Mouse (Mus musculus) midbrain, embryonic 15.5 days (tissue): ENCODE measurements around the gene Gm9945. TPM values are rescaled to one million over a fixed set of nuclear protein-coding genes. Genes with fewer than 3 reads are reported as not detected.

Experiments
- ATAC-seq: fragments of 200-750 bp; cut with Nextera tagmentation; replicated peaks from 2 replicates; pipeline ENCODE4 v1.8.0; 2017; ENCODE audit warnings: moderate TSS enrichment
- H3K27ac ChIP-seq: fragments of 300-500 bp; sonication (generic); 2 replicates; pipeline ENCODE4 v1.5.1; 2015; ENCODE audit warnings: mild to moderate bottlenecking, inconsistent platforms
- H3K27me3 ChIP-seq: fragments of 300-500 bp; sonication (generic); replicated peaks from 2 replicates; pipeline ENCODE4 v1.6.1; 2015; ENCODE audit warnings: inconsistent platforms
- H3K36me3 ChIP-seq: fragments of 300-500 bp; sonication (generic); replicated peaks from 2 replicates; pipeline ENCODE4 v1.6.1; 2015; ENCODE audit warnings: inconsistent platforms
- H3K4me1 ChIP-seq: fragments of 300-500 bp; sonication (generic); 2 replicates; pipeline ENCODE4 v1.6.1; 2015; ENCODE audit warnings: inconsistent platforms
- H3K4me2 ChIP-seq: fragments of 300-500 bp; sonication (generic); 2 replicates; pipeline ENCODE4 v1.6.1; 2015; ENCODE audit warnings: inconsistent platforms, mild to moderate bottlenecking, moderate library complexity
- H3K4me3 ChIP-seq: fragments of 300-500 bp; sonication (generic); 2 replicates; pipeline ENCODE4 v1.5.1; 2015; ENCODE audit warnings: mild to moderate bottlenecking, inconsistent platforms
- H3K9ac ChIP-seq: fragments of 300-500 bp; sonication (generic); 2 replicates; pipeline ENCODE4 v1.6.1; 2015; ENCODE audit warnings: mild to moderate bottlenecking, inconsistent platforms
- H3K9me3 ChIP-seq: fragments of 300-500 bp; sonication (generic); 2 replicates; pipeline ENCODE4 v1.6.1; 2016; ENCODE audit warnings: inconsistent platforms
- WGBS: fragments of 180-500 bp; shearing (Covaris S2); methylation state at CpG from one replicate; pipeline ENCODE4 v1.1.7; 2015; ENCODE audit warnings: mixed read lengths; 5-methylcytosine and 5-hydroxymethylcytosine counted together
- polyA plus RNA-seq: library from polyadenylated mRNA; unstranded; fragments of >200 nt; fragmentation: Nextera tagmentation; extraction: Ambion mirVana; gene quantifications from 2 replicates; pipeline ENCODE4 v1.2.1, GENCODE M21; 2015

Gm9945 gene
- 0.39 TPM in 1 of 2 replicates, not detected in the other for polyA plus RNA-seq

DNA sequence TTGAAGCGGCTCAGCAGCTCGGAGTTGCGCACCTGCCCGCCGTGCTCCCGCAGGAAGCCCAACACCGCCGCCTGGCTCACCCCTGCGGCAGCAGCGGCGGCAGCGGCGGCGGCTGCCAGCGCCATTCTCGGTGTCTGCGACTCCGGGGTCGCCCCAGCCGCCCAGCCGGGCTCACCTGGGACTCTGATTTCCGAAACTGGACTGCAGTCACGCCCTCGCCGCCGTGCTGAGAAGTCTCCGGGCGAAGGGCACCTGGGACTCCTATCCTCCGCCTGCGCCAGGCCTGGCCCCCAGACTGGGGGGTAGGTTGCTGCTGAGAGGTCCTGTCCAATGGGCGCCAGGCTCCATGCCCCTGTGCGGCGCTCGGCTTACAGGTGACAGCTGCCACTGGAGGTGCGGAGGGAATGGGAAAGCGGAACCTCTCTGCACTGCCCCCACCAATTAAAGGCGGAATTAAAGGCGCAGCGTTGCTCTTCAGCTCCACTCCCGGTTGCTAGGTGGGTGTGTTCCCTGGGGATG lies at the start of gene Gm9945, which contains the start of gene Sowaha:
Gm9945 (plus strand) TSS at position 384 of the 519 bp plus-strand sequence.
Sowaha (minus strand) TSS at position 492 of the 519 bp plus-strand sequence.
- H3K4me3 ChIP-seq: peak within 1 kb of the TSS; percentile 53
- peak within 1 kb of the TSS; percentile 41 for H3K9ac ChIP-seq
- H3K27me3 ChIP-seq: peaks cover 49% of the 10 kb centered on the region
- peaks cover 33% of the 10 kb centered on the region for H3K4me1 ChIP-seq
- WGBS: 3% methylated on average over 40 of the region's 40 CpGs
- no peaks in the 10 kb centered on the region for H3K9me3 ChIP-seq
- H3K4me2 ChIP-seq: peak within 1 kb of the TSS; percentile 88
- peak; percentile 66 for ATAC-seq
- H3K27ac ChIP-seq: no peak within 1 kb of the TSS
- no peaks in the 10 kb centered on the region for H3K36me3 ChIP-seq

DNA sequence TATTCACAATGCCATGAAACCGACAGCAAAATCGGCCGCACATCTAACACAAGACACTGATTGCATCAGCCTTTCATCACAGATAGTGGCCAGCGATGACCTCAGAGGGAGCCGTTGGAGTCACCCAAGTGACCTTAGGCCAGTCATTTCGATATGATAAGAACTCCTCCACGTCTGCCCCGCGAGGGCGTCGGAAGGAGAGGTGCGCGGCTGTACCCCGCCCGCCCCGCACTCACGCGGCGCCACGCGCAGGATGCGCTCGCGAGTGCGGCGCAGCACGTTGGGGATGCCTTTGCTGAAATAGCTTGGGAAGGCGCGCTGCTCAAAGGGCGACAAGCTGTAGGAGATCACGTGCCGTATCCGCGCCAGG lies 49.7 kb upstream of the Gm9945 start:
- Histone ChIP-seq H3K4me1 (peaks cover 15% of the 10 kb centered on the region), H3K27me3 (no peaks in the 10 kb centered on the region), H3K9me3 (no peaks in the 10 kb centered on the region), H3K36me3 (peaks cover 9% of the 10 kb centered on the region; the same call in 1 of the 2 replicates), H3K4me2 (peak overlapping the region; percentile 77), H3K4me3 (peak overlapping the region; percentile 65), H3K9ac (peak overlapping the region; percentile 74), H3K27ac (peak overlapping the region; percentile 82)
- under 1% methylated on average over 34 of the region's 34 CpGs for WGBS
- peak; percentile 63 for ATAC-seq

DNA sequence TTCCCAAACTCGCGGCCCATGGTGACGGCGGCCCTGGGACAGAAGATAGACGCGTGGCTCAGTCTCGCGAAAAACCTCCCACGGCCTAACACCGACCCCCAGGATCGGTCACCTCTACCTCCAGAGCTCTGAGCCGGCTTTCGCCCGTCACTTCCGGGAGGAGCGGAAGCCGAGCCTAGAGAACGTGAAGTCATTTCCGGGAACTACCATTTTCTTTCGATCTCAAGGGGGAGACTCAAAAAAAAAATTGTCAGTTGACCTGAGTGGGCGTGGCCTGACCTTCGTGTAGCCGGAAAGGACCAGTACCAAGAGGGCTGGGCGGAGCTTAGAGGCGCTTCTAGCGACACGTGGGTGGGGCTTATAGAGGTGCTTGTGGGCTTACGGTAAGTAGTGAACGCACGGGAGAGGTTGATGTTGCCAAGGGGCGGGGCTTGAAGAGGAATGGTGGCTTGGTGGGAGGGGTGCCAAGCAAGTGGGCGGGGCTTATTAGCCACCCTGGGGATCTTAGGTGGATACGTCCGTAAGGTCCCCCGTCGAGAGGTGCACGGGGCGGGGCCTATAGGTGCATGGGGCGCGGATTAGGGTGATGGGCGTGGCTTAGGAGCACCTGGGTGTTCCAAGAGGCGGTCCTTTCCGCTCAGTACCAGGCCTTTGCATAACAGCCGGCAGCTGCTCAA lies 49.2 kb upstream of the Gm9945 start, which contains the start of the genes Uqcrq and Gdf9:
Uqcrq (minus strand) TSS at position 162 of the 677 bp plus-strand sequence.
Gdf9 (plus strand) TSS at position 354 of the 677 bp plus-strand sequence.
- peak within 1 kb of the TSS; percentile 82 for H3K27ac ChIP-seq
- peak within 1 kb of the TSS; percentile 65 for H3K4me3 ChIP-seq
- peaks cover 15% of the 10 kb centered on the region for H3K4me1 ChIP-seq
- peak within 1 kb of the TSS; percentile 74 for H3K9ac ChIP-seq
- H3K27me3 ChIP-seq: no peaks in the 10 kb centered on the region
- WGBS: under 1% methylated on average over 44 of the region's 44 CpGs
- ATAC-seq: peak; percentile 96
- peaks cover 9% of the 10 kb centered on the region; the same call in 1 of the 2 replicates for H3K36me3 ChIP-seq
- no peaks in the 10 kb centered on the region for H3K9me3 ChIP-seq
- H3K4me2 ChIP-seq: peak within 1 kb of the TSS; percentile 77

DNA sequence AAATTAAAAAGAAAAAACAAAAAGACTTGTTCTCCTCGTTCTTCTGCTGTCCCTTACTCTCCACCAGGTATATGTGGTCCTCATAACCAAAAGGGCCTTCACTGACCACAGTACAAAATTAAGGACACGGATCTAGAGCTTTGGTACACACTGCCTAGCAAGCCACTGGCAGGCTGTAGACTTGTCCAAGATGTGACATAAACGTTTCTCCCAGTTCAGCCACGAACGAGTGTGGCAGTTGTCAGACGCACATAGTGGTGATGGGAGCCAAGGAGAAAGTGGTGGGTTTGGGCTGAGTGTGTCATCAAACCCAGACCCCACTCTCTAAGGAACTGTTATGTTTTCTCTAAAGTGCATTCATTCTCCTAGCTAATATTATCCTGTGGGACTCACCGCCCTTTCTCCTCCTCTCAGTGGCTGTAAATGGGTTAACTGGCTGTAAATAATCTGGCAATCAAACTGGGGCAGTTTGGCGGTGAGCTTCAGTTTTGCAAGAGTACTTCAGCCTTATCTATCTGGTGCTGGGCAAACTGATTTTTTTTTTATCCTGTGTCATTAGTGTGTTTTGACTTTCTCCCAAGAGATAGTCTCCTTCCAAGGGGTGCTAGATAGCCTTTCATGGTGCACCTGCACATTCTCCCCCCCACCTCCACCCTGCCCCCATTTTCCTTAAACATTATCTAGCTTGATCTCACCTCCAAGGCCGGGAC lies 48.5 kb upstream of the Gm9945 start:
- H3K27me3 ChIP-seq: no peaks in the 10 kb centered on the region
- ATAC-seq: no peak; the same call in 1 of the 2 replicates
- WGBS: 19% methylated on average over 9 of the region's 9 CpGs
- H3K9me3 ChIP-seq: no peaks in the 10 kb centered on the region
- H3K36me3 ChIP-seq: peaks cover 9% of the 10 kb centered on the region; the same call in 1 of the 2 replicates
- peak overlapping the region; percentile 82 for H3K27ac ChIP-seq
- H3K4me2 ChIP-seq: peak overlapping the region; percentile 77
- H3K9ac ChIP-seq: peak overlapping the region; percentile 21; the same call in 1 of the 2 replicates
- peak overlapping the region; percentile 65 for H3K4me3 ChIP-seq
- H3K4me1 ChIP-seq: peaks cover 15% of the 10 kb centered on the region

DNA sequence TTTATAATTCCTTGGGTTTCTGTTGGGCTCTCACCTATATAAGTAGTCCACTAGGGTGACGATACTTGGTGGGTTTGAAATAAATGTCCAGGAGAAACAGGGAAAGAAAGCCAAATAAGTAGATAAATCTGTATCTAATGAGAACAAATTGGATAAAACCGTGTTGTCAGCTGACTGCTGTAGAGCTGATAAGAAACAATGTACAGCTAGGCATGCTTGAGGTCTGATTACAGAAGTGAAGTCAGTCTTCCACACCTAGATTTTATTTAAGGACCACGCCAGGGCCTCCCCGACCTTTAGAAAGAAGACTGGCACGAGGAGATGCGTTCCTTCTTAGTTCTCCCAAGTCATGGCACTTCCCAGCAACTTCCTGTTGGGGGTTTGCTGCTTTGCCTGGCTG lies 46.9 kb upstream of the Gm9945 start:
- no peak overlapping the region for H3K4me3 ChIP-seq
- no peak overlapping the region for H3K9ac ChIP-seq
- H3K9me3 ChIP-seq: no peaks in the 10 kb centered on the region
- WGBS: 67% methylated on average over 6 of the region's 6 CpGs
- peaks cover 15% of the 10 kb centered on the region for H3K4me1 ChIP-seq
- H3K27me3 ChIP-seq: no peaks in the 10 kb centered on the region
- ATAC-seq: no peak
- H3K36me3 ChIP-seq: peaks cover 8% of the 10 kb centered on the region; the same call in 1 of the 2 replicates
- no peak overlapping the region for H3K27ac ChIP-seq
- H3K4me2 ChIP-seq: no peak overlapping the region

DNA sequence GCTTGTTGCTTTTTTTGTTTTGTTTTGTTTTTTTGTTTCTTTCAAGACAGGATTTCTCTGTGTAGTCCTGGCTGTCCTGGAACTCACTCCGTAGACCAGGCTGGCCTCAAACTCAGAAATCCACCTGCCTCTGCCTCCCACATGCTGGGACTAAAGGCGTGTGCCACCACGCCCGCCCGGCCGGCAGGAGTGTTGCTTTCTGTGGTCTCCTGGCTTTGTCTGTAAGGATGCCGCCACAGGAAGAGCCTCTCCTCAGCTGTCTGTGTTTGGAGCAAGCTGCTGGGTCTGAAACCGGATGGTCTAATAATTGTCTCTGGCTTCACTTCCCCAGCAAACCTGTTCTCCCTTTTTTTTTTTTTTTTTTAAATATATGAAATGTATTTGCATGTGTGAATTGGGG lies 44.5 kb upstream of the Gm9945 start:
- H3K9ac ChIP-seq: no peak overlapping the region
- no peaks in the 10 kb centered on the region for H3K27me3 ChIP-seq
- no peak overlapping the region for H3K4me3 ChIP-seq
- ATAC-seq: no peak
- H3K4me2 ChIP-seq: no peak overlapping the region
- WGBS: 79% methylated on average over 8 of the region's 8 CpGs
- H3K9me3 ChIP-seq: no peaks in the 10 kb centered on the region
- H3K36me3 ChIP-seq: no peaks in the 10 kb centered on the region
- H3K27ac ChIP-seq: no peak overlapping the region
- peaks cover 5% of the 10 kb centered on the region for H3K4me1 ChIP-seq

DNA sequence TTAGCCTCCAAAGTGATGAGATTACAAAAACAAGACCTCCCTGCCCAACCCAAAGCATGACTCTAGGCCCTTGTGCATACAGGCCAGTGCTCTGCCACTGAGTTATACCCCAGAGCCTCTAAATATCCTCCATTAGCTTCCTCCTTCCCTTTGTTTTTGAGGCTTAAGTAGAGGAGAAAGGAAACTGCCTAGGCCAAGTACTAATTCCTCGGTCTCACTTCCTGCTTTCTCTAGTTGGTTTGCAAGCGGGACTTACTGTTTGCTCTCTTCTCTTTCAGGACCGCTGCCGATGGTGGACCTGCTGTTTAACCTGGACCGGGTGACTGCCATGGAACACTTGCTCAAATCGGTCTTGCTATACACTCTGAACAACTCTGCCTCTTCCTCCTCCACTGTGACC lies 43.6 kb upstream of the Gm9945 start:
- Histone ChIP-seq H3K4me2 (no peak overlapping the region), H3K27ac (no peak overlapping the region), H3K4me1 (peaks cover 5% of the 10 kb centered on the region), H3K4me3 (no peak overlapping the region), H3K27me3 (no peaks in the 10 kb centered on the region), H3K9me3 (no peaks in the 10 kb centered on the region), H3K9ac (no peak overlapping the region), H3K36me3 (no peaks in the 10 kb centered on the region)
- 92% methylated on average over 6 of the region's 6 CpGs for WGBS
- ATAC-seq: no peak

DNA sequence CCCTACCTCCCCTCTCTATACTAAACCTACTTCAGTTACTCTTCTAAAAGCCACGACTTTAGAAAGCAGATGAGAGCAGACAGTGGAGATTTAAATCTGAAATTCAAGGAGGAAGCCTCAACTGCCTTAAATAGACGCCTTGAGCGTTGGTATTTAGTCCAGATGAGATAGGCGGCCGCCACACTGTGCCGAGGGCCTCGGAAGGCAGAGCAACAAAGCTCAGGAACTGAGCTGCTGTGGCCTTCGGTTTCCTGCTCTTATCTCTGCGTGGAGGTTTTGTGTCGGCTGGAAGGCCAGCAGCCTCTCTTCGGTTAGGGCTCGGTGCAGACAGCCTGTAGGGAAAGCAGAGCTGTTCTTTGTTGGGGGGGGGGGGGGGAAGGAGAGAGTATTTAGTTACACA lies 38.0 kb upstream of the Gm9945 start:
- H3K4me2 ChIP-seq: no peak overlapping the region
- no peaks in the 10 kb centered on the region for H3K36me3 ChIP-seq
- WGBS: 48% methylated on average over 12 of the region's 12 CpGs
- H3K27me3 ChIP-seq: no peaks in the 10 kb centered on the region
- H3K4me1 ChIP-seq: no peaks in the 10 kb centered on the region
- H3K27ac ChIP-seq: no peak overlapping the region
- no peaks in the 10 kb centered on the region for H3K9me3 ChIP-seq
- no peak for ATAC-seq
- no peak overlapping the region for H3K9ac ChIP-seq
- no peak overlapping the region for H3K4me3 ChIP-seq

DNA sequence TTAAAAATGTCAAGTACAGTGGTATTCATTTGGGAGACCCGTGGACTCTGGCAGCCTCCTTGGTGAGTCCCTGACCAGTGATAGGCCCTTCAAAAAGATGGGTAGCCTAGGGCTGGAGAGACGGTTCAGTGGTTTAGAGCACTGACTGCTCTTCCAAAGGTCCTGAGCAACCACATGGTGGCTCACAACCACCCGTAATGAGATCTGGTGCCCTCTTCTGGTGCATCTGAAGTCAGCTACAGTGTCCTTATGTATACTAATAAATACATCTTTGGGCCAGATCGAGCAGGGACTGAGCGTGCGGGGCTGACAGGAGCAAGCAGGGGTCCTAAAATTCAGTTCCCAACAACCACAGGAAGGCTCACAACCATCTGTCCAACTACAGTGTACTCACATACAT lies 36.1 kb upstream of the Gm9945 start:
- Histone ChIP-seq H3K9me3 (no peaks in the 10 kb centered on the region), H3K4me2 (no peak overlapping the region), H3K4me3 (no peak overlapping the region), H3K4me1 (no peaks in the 10 kb centered on the region), H3K36me3 (no peaks in the 10 kb centered on the region), H3K9ac (no peak overlapping the region), H3K27me3 (no peaks in the 10 kb centered on the region), H3K27ac (no peak overlapping the region)
- no peak for ATAC-seq
- 34% methylated on average over 6 of the region's 6 CpGs for WGBS

DNA sequence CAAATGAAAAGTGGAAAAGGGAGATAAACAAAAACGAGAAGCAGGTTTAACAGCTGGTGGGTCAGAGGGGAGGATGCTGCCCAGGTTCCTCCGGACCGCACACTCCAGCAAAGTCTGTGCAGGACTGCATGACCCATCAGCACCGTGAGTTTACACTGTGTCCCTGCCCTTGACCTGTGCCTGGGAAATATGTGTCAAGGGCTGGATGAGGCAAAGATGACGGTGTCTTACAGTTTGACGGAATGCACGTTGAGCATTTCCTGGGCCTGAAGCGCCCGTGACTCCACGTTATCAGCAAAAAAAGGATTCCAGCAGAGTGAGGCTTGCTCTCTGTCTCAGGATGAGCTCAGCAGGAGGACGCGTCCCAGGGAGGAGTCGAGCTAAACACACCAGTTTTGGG lies 34.4 kb upstream of the Gm9945 start:
- H3K4me1 ChIP-seq: no peaks in the 10 kb centered on the region
- no peaks in the 10 kb centered on the region for H3K9me3 ChIP-seq
- H3K9ac ChIP-seq: no peak overlapping the region
- no peak for ATAC-seq
- no peak overlapping the region for H3K4me3 ChIP-seq
- no peaks in the 10 kb centered on the region for H3K27me3 ChIP-seq
- WGBS: 56% methylated on average over 13 of the region's 13 CpGs
- no peaks in the 10 kb centered on the region for H3K36me3 ChIP-seq
- H3K27ac ChIP-seq: no peak overlapping the region
- H3K4me2 ChIP-seq: no peak overlapping the region

DNA sequence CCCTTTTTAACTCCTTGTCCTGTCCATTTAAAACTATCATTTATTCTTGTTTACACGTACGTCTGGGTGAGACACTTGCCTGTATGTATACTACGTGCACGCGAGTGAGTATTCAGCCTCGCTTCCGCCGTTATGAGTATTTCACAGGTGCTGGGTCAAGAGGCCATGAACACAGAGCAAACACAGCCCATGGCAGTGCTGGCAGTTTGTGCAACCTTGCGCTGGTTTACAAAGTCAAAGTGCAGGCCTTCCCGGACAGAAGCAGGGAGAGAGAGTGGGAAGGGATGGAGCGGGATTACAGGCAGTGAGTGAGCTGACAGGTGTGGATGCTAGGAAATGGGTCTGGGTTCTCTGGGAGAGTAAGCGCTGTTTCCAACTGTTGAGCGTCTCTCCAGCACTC lies 33.8 kb upstream of the Gm9945 start:
- H3K4me1 ChIP-seq: no peaks in the 10 kb centered on the region
- 89% methylated on average over 13 of the region's 13 CpGs for WGBS
- H3K4me3 ChIP-seq: no peak overlapping the region
- no peaks in the 10 kb centered on the region for H3K9me3 ChIP-seq
- no peaks in the 10 kb centered on the region for H3K27me3 ChIP-seq
- H3K9ac ChIP-seq: no peak overlapping the region
- no peak for ATAC-seq
- H3K36me3 ChIP-seq: no peaks in the 10 kb centered on the region
- no peak overlapping the region for H3K4me2 ChIP-seq
- H3K27ac ChIP-seq: no peak overlapping the region

DNA sequence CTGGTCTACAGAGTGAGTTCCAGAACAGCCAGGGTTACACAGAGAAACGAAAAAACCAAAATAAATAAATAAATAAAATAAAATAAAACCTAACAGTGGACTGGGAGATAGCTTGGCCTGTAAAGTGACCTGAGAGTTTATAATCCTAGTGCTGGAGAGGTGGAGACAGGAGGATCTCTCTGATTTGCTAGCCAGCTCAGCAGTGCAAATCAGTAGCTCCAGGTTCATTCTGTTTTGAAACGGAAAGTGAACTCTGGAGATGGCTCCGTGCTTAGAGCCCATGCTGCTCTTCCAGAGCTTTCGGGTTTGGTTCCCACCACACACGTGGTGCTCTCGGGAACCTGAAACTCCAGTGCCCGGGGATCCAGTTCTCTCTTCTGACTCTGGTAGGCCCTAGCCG lies 32.0 kb upstream of the Gm9945 start:
- no peaks in the 10 kb centered on the region for H3K9me3 ChIP-seq
- ATAC-seq: no peak
- WGBS: 85% methylated on average over 8 of the region's 8 CpGs
- no peaks in the 10 kb centered on the region for H3K4me1 ChIP-seq
- H3K27ac ChIP-seq: no peak overlapping the region
- no peaks in the 10 kb centered on the region for H3K36me3 ChIP-seq
- no peak overlapping the region for H3K4me3 ChIP-seq
- no peaks in the 10 kb centered on the region for H3K27me3 ChIP-seq
- no peak overlapping the region for H3K4me2 ChIP-seq
- H3K9ac ChIP-seq: no peak overlapping the region
